Mouse (Mus musculus) intestine, embryonic 15.5 days (tissue): ENCODE results near the gene Nfe2l2. TPM values are rescaled to one million over a fixed set of nuclear protein-coding genes. Genes with fewer than 3 reads are reported as not detected.
"Not testable (repeated sequence)": the region's sequence is repeated elsewhere in the genome, so short reads cannot be mapped to it uniquely, and the experiment has no call there.

ENCODE experiments used
- ATAC-seq: fragments of 200-750 bp; cut with Nextera tagmentation; 2 replicates; pipeline ENCODE4 v1.8.0; 2017; ENCODE audit warnings: moderate TSS enrichment, moderate library complexity
- H3K27ac ChIP-seq: fragments of 300-500 bp; sonication (generic); 2 replicates; pipeline ENCODE4 v1.5.1; 2015; ENCODE audit warnings: mild to moderate bottlenecking, inconsistent platforms
- H3K27me3 ChIP-seq: fragments of 300-500 bp; sonication (generic); replicated peaks from 2 replicates; pipeline ENCODE4 v1.6.1; 2015; ENCODE audit warnings: inconsistent platforms
- H3K36me3 ChIP-seq: fragments of 300-500 bp; sonication (generic); 2 replicates; pipeline ENCODE4 v1.6.1; 2015; ENCODE audit warnings: inconsistent platforms
- H3K4me1 ChIP-seq: fragments of 300-500 bp; sonication (generic); replicated peaks from 2 replicates; pipeline ENCODE4 v1.6.1; 2015; ENCODE audit warnings: inconsistent platforms
- H3K4me2 ChIP-seq: fragments of 300-500 bp; sonication (generic); replicated peaks from 2 replicates; pipeline ENCODE4 v1.6.1; 2015; ENCODE audit warnings: mild to moderate bottlenecking, inconsistent platforms
- H3K4me3 ChIP-seq: fragments of 300-500 bp; sonication (generic); replicated peaks from 2 replicates; pipeline ENCODE4 v1.5.1; 2015; ENCODE audit warnings: inconsistent platforms
- H3K9ac ChIP-seq: fragments of 300-500 bp; sonication (generic); 2 replicates; pipeline ENCODE4 v1.6.1; 2015; ENCODE audit warnings: inconsistent platforms
- H3K9me3 ChIP-seq: fragments of 300-500 bp; sonication (generic); 2 replicates; pipeline ENCODE4 v1.6.1; 2016; ENCODE audit warnings: inconsistent platforms
- WGBS: fragments of 180-500 bp; shearing (Covaris S2); methylation state at CpG from one replicate; pipeline ENCODE4 v1.1.7; 2015; 5-methylcytosine and 5-hydroxymethylcytosine counted together
- polyA plus RNA-seq: library from polyadenylated mRNA; unstranded; fragments of >200 nt; fragmentation: Nextera tagmentation; extraction: Ambion mirVana; gene quantifications from 2 replicates; pipeline ENCODE4 v1.2.1, GENCODE M21; 2015

Nfe2l2 gene
- polyA plus RNA-seq, 1 experiment from 2014 or later, result 93.6 TPM

DNA sequence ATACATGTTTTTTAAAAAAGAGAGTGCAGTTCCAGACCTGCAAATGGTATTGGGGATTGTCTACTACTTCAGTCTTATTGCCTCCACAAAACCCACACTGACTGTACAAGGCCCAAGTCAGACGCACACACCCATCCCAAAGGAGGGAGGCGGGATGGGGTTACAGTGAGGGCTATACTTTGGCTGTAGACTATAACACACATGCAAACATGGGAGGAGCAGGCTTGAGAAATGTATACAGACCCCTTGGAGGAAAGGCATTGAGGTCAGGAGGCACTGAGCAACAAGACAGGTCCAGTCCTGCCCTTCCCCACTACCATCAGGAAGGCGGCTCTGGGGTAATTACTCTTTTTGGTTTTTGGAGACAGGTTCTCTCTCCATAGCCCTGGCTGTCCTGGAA is 9.5 kb downstream of the Nfe2l2 start:
- H3K4me3 ChIP-seq, ATAC-seq, H3K9ac ChIP-seq, H3K27ac ChIP-seq, H3K4me2 ChIP-seq, H3K36me3 ChIP-seq, H3K9me3 ChIP-seq, H3K27me3 ChIP-seq: not testable (repeated sequence)
- H3K4me1 ChIP-seq, result peaks cover 28% of the 10 kb centered on the region
- WGBS, result 83% methylated on average over 3 of the region's 3 CpGs

DNA sequence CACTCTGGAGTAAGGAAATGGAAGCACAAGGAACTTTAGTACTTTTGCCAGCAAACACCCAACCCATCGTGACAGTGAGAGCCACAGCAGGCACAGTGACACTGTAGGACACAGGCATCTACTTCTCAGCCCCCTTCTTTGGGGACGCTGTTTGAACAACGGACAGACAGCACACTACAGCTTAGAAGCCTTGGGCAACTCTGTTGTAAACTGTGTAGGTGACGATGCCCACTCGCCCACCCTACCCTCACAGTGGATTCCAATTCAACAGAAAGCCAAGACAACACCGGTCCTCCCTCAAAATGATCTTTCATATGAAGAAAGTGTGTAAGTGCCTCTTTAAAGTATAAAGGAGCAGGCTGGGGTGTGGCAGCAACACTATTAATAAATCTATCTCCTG is 12.1 kb downstream of the Nfe2l2 start:
- Histone ChIP-seq H3K4me3 (no peak overlapping the region), H3K27me3 (no peaks in the 10 kb centered on the region), H3K27ac (no peak overlapping the region), H3K36me3 (0 out of 2 replicates have a peak, but pooled peaks cover 6% of the 10 kb centered on the region), H3K9me3 (no peaks in the 10 kb centered on the region), H3K4me1 (peaks cover 17% of the 10 kb centered on the region), H3K9ac (no peak overlapping the region), H3K4me2 (no peak overlapping the region)
- 85% methylated on average over 6 of the region's 6 CpGs for WGBS
- ATAC-seq, result no peak

DNA sequence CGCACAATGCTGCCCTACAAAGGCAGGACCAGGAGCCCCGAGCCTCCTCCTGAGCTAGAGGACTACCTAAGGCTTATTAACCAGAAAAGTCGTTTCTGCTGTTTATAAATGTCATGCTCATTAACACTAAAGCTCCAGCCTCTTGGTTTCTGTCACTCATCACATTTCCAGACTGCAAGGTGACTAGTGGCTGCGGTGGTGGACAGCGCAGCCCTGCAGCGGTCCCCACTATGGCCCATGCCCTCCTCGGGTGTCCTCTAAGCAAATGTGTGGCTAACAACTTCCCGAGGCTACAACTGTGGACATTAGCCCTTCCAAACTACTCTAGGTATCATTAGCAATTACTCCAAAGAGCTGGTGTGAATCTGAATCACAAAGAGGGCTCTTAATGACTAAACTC is 13.1 kb downstream of the Nfe2l2 start:
- peaks cover 12% of the 10 kb centered on the region for H3K4me1 ChIP-seq
- 81% methylated on average over 8 of the region's 8 CpGs for WGBS
- 0 out of 2 replicates have a peak, but pooled peaks cover 6% of the 10 kb centered on the region for H3K36me3 ChIP-seq
- no peak for ATAC-seq
- H3K4me2 ChIP-seq, result no peak overlapping the region
- H3K27ac ChIP-seq, result no peak overlapping the region
- H3K27me3 ChIP-seq, result no peaks in the 10 kb centered on the region
- no peak overlapping the region for H3K9ac ChIP-seq
- no peaks in the 10 kb centered on the region for H3K9me3 ChIP-seq
- H3K4me3 ChIP-seq, result no peak overlapping the region

DNA sequence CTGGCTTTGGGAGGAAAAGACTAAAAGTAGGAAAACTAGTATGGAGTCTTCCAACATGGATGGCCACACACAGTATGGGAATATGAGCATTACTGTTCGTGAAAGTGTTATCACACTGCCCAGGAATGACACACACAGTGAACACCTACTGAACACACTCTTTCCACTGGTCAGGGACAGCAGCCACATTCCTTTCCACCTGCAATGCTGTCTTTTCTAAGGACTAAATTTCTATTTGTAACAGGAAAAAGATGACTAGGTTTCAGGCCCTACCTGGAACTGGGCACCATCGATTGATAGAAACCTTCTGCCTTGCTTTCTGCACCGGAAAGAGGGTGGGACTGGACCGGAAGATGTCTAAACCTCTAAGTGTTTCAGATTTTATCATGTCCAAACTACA is 13.8 kb downstream of the Nfe2l2 start:
- Histone ChIP-seq H3K9me3 (no peaks in the 10 kb centered on the region), H3K27ac (no peak overlapping the region), H3K9ac (no peak overlapping the region), H3K27me3 (no peaks in the 10 kb centered on the region), H3K4me3 (no peak overlapping the region), H3K4me2 (no peak overlapping the region), H3K36me3 (0 out of 2 replicates have a peak, but pooled peaks cover 6% of the 10 kb centered on the region), H3K4me1 (peaks cover 7% of the 10 kb centered on the region)
- ATAC-seq, result no peak
- WGBS, result 92% methylated on average over 4 of the region's 4 CpGs

DNA sequence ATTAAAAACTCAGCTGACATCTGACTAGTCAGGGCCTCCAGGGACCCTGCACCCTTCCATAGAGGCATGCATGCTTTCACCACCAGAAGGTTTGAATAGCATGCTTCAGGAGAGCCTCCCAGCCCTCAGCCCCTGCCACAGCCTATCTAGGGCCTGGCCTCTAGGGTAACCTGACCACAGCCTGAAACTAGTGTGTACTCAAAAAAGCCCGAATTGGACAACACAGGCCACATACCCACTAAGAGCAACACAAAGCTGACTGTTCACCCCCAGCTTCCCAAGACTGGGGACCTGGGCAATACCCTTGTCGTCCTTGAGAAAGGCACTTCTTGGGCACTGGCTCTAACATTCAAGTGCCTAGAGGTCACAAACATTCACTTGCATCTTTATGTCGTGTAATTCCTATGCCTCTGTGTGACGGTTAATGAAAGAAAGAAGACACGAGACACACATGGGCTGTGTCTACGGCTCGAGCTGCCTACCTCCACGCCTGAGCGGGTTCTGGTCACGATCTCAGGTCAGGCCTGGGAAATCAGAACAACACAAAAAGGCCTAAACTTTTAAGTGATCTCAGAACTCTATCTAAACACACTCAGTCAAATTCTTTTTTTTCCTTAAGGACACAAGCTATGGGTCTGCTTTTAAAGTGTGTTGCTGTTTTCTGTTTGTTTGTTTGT is 14.8 kb downstream of the Nfe2l2 start:
- H3K4me3 ChIP-seq, result no peak overlapping the region
- no peak overlapping the region for H3K9ac ChIP-seq
- no peak overlapping the region for H3K27ac ChIP-seq
- 88% methylated on average over 10 of the region's 10 CpGs for WGBS
- no peak for ATAC-seq
- 0 out of 2 replicates have a peak, but pooled peaks cover 6% of the 10 kb centered on the region for H3K36me3 ChIP-seq
- H3K4me1 ChIP-seq, result peaks cover 8% of the 10 kb centered on the region
- H3K9me3 ChIP-seq, result no peaks in the 10 kb centered on the region
- no peak overlapping the region for H3K4me2 ChIP-seq
- H3K27me3 ChIP-seq, result no peaks in the 10 kb centered on the region

DNA sequence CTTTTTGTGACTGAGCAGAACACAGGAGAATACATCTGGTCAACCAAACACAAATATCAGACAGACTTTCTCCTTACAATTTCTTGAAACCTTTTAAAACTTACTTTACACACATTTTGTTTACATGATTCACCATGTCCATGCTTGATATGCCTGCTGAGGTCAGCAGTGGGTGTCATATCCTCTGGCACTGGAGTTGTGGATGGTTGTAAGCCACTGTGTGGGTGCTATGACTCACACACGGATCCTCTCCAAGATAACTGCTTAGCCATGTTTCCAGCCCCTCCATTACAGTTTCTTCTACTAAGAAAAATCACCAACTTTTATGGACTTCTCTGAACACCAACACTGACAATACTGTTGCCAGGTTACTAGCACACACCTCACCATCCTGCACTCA is 15.5 kb downstream of the Nfe2l2 start:
- Histone ChIP-seq H3K9ac (no peak overlapping the region), H3K36me3 (0 out of 2 replicates have a peak, but pooled peaks cover 6% of the 10 kb centered on the region), H3K27me3 (no peaks in the 10 kb centered on the region), H3K27ac (no peak overlapping the region), H3K4me3 (no peak overlapping the region), H3K9me3 (no peaks in the 10 kb centered on the region), H3K4me2 (no peak overlapping the region), H3K4me1 (peaks cover 11% of the 10 kb centered on the region)
- 76% methylated on average over 1 of the region's 1 CpGs for WGBS
- no peak for ATAC-seq

DNA sequence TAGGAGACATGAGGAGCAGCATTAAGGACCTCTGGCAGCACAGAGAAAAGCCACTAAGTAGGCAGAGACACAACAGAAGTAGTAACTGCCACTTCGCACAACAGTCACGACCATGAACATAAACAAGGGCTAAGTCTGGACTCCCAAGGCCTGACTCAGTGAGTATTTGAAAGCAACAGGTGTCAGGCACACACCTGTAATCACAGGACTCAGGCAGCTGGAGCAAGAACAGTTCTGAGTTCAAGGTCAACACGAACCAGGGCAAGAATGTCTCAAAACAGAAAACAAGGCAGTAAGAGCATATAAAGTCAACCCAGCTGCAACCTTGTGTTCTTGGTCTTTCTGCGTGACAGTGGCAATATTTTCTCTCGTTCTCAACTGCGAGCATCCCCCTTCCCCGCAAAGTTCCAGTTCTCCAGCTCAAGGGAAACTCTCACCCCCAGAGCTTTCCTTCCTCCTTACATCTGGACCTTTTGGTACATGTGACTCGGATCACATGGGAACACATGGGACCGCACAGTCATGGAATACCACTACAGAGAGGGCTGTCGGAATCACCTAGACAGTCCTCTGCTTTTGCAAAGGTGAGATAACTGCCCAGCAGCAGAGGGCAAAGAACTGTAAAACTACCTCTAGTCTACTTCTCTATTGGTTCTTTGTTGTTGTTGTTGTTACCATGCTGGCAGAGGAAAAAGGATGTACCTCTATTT is 17.2 kb downstream of the Nfe2l2 start:
- no peak overlapping the region for H3K9ac ChIP-seq
- WGBS, result 79% methylated on average over 10 of the region's 10 CpGs
- no peaks in the 10 kb centered on the region for H3K27me3 ChIP-seq
- no peak for ATAC-seq
- H3K4me3 ChIP-seq, result no peak overlapping the region
- H3K27ac ChIP-seq, result no peak overlapping the region
- no peaks in the 10 kb centered on the region for H3K9me3 ChIP-seq
- peaks cover 15% of the 10 kb centered on the region for H3K4me1 ChIP-seq
- no peak overlapping the region for H3K4me2 ChIP-seq
- 0 out of 2 replicates have a peak, but pooled peaks cover 4% of the 10 kb centered on the region for H3K36me3 ChIP-seq

DNA sequence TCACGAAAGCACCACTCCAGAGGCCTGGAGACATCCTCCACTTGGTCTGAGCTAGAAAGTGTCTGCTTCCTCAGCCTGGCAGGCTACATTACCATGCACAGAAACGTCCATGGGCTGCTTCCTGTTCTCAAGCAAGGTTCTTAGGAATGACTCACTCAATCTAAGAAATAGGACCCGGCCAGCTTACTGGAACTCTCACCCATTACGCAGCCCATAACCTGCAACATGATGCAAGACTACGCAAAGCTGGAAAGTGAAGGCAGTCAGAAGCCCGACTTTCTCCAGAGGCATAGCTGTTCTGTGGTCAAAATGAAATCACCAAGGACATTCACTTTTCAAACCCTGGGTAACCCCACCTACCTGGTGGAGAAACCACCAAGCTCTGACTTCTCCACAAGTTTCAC is 19.0 kb downstream of the Nfe2l2 start:
- no peaks in the 10 kb centered on the region for H3K9me3 ChIP-seq
- peak; percentile 24; the same call in 1 of the 2 replicates for ATAC-seq
- peaks cover 19% of the 10 kb centered on the region for H3K4me1 ChIP-seq
- H3K36me3 ChIP-seq, result no peaks in the 10 kb centered on the region
- H3K27ac ChIP-seq, result peak overlapping the region; percentile 7; the same call in 1 of the 2 replicates
- no peak overlapping the region for H3K4me3 ChIP-seq
- 64% methylated on average over 6 of the region's 6 CpGs for WGBS
- no peak overlapping the region for H3K9ac ChIP-seq
- no peak overlapping the region for H3K4me2 ChIP-seq
- H3K27me3 ChIP-seq, result no peaks in the 10 kb centered on the region

DNA sequence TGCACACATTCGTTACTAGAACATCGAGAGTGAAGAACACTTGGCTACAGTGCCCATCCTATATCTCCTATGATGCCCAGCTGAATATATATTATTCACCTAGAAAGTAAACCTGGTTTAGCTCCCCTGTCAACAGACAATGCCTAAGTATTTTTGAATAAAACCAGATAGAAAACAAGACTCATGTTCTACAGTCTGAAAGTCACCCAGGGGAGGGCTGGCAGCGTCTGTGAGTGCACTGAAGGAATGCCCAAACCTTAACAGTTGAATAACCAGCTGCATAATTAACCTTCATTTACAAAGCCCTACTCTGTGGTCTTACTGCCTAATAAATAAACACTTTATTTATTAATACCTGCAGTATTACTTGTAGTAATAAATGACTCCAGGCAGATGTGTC is 19.9 kb downstream of the Nfe2l2 start:
- Histone ChIP-seq H3K4me1 (peaks cover 19% of the 10 kb centered on the region), H3K36me3 (no peaks in the 10 kb centered on the region), H3K27me3 (no peaks in the 10 kb centered on the region), H3K4me3 (no peak overlapping the region), H3K27ac (no peak overlapping the region), H3K4me2 (no peak overlapping the region), H3K9me3 (no peaks in the 10 kb centered on the region), H3K9ac (no peak overlapping the region)
- 70% methylated on average over 3 of the region's 3 CpGs for WGBS
- no peak for ATAC-seq

DNA sequence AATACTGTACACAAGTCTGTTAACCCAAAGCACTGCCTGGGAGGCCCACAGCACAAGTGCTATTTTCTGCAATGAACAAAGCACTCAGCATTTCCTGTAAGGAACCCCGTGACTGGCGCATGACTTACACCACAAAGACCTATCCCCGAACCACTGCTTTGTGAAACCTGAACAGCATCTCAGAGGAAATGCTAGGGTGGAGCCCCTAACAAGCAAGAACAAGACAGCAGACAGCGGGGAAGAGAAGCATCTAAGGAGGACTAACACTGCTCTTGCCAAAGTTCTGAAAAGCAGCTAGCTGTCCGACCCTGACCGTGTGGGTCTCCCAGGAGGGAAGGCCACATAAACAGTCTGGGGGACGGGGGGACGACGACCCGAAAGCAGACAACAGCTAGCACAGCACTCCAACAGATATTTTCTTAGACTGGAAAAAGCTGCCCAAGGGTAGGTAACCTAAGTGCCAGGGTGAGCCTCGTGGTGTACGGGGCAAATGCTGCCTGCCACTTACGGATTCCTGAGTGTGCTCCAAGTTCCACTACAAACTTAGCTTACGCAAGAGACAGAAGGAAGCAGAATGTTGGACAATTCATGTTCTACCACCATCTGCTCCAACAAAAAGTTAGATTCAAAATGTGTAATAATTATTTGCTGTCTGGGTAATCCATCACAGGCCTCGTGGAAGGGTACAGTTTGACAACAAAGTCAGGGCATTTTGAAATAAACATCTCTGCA is 21.3 kb downstream of the Nfe2l2 start:
- no peak overlapping the region for H3K9ac ChIP-seq

DNA sequence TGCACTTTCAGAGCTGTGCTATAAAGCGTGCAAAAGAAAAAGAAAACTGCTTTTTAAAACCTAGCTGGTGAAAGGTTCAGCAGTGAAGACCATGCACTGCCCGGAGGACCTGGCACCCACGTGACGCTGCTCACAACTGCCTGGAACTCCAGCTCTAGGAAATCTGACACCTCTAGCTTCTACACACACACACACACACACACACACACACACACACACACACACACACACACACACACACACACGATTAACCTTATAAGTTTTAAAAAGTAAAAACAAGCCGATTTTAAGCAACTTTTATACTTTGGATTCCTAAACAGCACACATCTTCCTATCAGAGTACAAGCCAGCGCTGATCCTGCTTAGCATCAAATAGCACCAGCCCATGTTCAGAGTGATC is 23.0 kb downstream of the Nfe2l2 start:
- Histone ChIP-seq H3K27ac (no peak overlapping the region), H3K4me3 (no peak overlapping the region), H3K4me1 (peaks cover 19% of the 10 kb centered on the region), H3K36me3 (peaks cover 11% of the 10 kb centered on the region), H3K27me3 (no peaks in the 10 kb centered on the region), H3K9ac (no peak overlapping the region), H3K9me3 (no peaks in the 10 kb centered on the region), H3K4me2 (no peak overlapping the region)
- WGBS, result 47% methylated on average over 7 of the region's 7 CpGs
- ATAC-seq, result no peak

More for the DNA sequence above, 21.3 kb downstream of the Nfe2l2 start:
- Histone ChIP-seq H3K9me3 (no peaks in the 10 kb centered on the region), H3K27ac (peak overlapping the region; percentile 73), H3K27me3 (no peaks in the 10 kb centered on the region), H3K4me1 (peaks cover 19% of the 10 kb centered on the region), H3K36me3 (peaks cover 2% of the 10 kb centered on the region; the same call in 1 of the 2 replicates), H3K4me3 (no peak overlapping the region), H3K4me2 (0 out of 2 replicates have a peak overlapping the region, but pooled peaks have one; percentile 11)
- WGBS, result 51% methylated on average over 15 of the region's 15 CpGs
- ATAC-seq, result no peak

DNA sequence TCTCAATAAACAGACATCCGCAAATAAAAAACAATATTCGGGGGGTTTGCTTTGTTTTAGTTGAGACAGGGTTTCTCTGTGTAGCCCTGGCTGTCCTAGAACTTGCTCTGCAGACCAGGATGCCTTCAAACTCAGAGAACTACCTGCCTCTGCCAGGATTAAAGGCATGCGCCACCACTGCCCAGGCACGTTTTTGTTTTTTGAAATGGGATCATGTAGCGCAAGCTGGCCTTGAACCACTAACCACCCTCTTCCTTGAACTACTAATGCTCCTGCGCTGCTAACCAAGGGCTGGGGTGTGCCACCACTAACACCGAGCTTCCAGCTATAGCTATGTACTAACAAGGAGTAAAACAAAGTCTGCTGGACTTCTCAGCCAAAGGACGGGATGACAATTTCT is 24.5 kb downstream of the Nfe2l2 start:
- WGBS, result 90% methylated on average over 8 of the region's 8 CpGs
- Histone ChIP-seq H3K4me3 (no peak overlapping the region), H3K36me3 (peaks cover 16% of the 10 kb centered on the region), H3K9ac (no peak overlapping the region), H3K27ac (no peak overlapping the region), H3K27me3 (no peaks in the 10 kb centered on the region), H3K9me3 (no peaks in the 10 kb centered on the region), H3K4me1 (peaks cover 16% of the 10 kb centered on the region; the same call in 1 of the 2 replicates), H3K4me2 (no peak overlapping the region)
- ATAC-seq, result no peak
